Mouse (Mus musculus) MEL (cell line): ENCODE measurements around the gene Rubcn.

ENCODE experiments used
- CTCF ChIP-seq, 3 experiments: IDR thresholded peaks in 2 of 3; conservative IDR thresholded peaks in 1 of 3; 2 replicates each; pipeline ENCODE4 v1.5.1; 2011 to 2012; ENCODE audit warnings: low read length in 3 of 3, low read depth in 2 of 3, mild to moderate bottlenecking in 2 of 3, improper control_type of control experiment in 1 of 3, inconsistent platforms in 1 of 3, mixed read lengths in 1 of 3, moderate library complexity in 1 of 3; ENCODE audit not compliant: control insufficient read depth in 1 of 3, insufficient read depth in 1 of 3, poor library complexity in 1 of 3, severe bottlenecking in 1 of 3
- RCOR1 ChIP-seq: IDR thresholded peaks from 2 replicates; pipeline ENCODE4 v1.6.1; 2012; ENCODE audit warnings: low read depth, mild to moderate bottlenecking, inconsistent platforms, low read length, improper control_type of control experiment

GRCm38 (mm10) chr16:32873366-32873765, 4.2 kb downstream of the Rubcn start:
- TF ChIP-seq RCOR1 = no peak
- TF ChIP-seq CTCF (IDR thresholded peaks at IDR 0.05 in 2 of 3, conservative IDR thresholded peaks at IDR 0.05 in 1 of 3; ENCODE audit: control insufficient read depth in 1 of 3, insufficient read depth in 1 of 3, low read depth in 2 of 3, low read length in 3 of 3, poor library complexity in 1 of 3, severe bottlenecking in 1 of 3) = no peak
